Mouse (Mus musculus): ENCODE data around the gene H2-M2.
"Not testable (repeated sequence)": the region's sequence is repeated elsewhere in the genome, so short reads cannot be mapped to it uniquely, and the experiment has no call there.

The H2-M2 gene

GRCm38 (mm10) chr17:37483452-37483851 lies at the start of gene H2-M2:
H2-M2 (minus strand) TSS chr17:37483552.
- DNase-seq (ENCODE audit: low read depth, low spot score), result no peak

- not testable (repeated sequence) for DNase-seq (ENCODE audit: low read depth, low spot score)
Observed at GRCm38 (mm10) chr17:37525427-37525826, 42.1 kb upstream of the H2-M2 start.

- DNase-seq (ENCODE audit: low read depth, low spot score), result not testable (repeated sequence)
Observed at GRCm38 (mm10) chr17:37524612-37525011, 41.3 kb upstream of the H2-M2 start.

GRCm38 (mm10) chr17:37507730-37508129 lies 24.4 kb upstream of the H2-M2 start, which contains the start of gene Olfr111:
Olfr111 (plus strand) TSS chr17:37508030.
- DNase-seq (ENCODE audit: low read depth, low spot score), result no peak

GRCm38 (mm10) chr17:37491930-37492518 lies 8.7 kb upstream of the H2-M2 start, which contains the start of gene Olfr110:
Olfr110 (plus strand) TSS chr17:37492468.
- DNase-seq (ENCODE audit: low read depth, low spot score), result no peak

- no peak for DNase-seq (ENCODE audit: low read depth, low spot score)
Observed at GRCm38 (mm10) chr17:37458616-37459015, 24.7 kb downstream of the H2-M2 start, which contains the start of gene Olfr109. Olfr109 (plus strand) TSS chr17:37458916.

- no peak for DNase-seq (ENCODE audit: low read depth, low spot score)
Observed at GRCm38 (mm10) chr17:37445180-37445579, 38.2 kb downstream of the H2-M2 start, which contains the start of gene Olfr108. Olfr108 (plus strand) TSS chr17:37445480.
